Mouse (Mus musculus) bone marrow, adult 2 months (tissue): Measurements from ENCODE around the gene Aars. TPM values are rescaled to one million over a fixed set of nuclear protein-coding genes. Genes with fewer than 3 reads are reported as not detected.
"Not testable (repeated sequence)": the region's sequence is repeated elsewhere in the genome, so short reads cannot be mapped to it uniquely, and the experiment has no call there.

ENCODE experiments used
- H3K27ac ChIP-seq: fragments of 200-500 bp; 2 replicates; pipeline ENCODE4 v1.5.1; 2012; ENCODE audit warnings: low read depth, mild to moderate bottlenecking, control low read depth, inconsistent platforms, low read length; ENCODE audit not compliant: control insufficient read depth, poor library complexity, insufficient read depth
- H3K4me1 ChIP-seq: fragments of 200-500 bp; 2 replicates; pipeline ENCODE4 v1.6.1; 2011; ENCODE audit warnings: low read length; ENCODE audit not compliant: control insufficient read depth, insufficient read depth
- H3K4me3 ChIP-seq: fragments of 200-500 bp; replicated peaks from 2 replicates; pipeline ENCODE3; 2011; ENCODE audit warnings: mild to moderate bottlenecking, low read depth, low read length, control low read depth; ENCODE audit not compliant: control insufficient read depth
- CTCF ChIP-seq: fragments of 200-500 bp; IDR thresholded peaks from 2 replicates; pipeline ENCODE4 v1.5.1; 2011; ENCODE audit warnings: low read length, control low read depth; ENCODE audit not compliant: control insufficient read depth, insufficient read depth
- POLR2A ChIP-seq: fragments of 200-500 bp; IDR thresholded peaks from 2 replicates; pipeline ENCODE4 v1.6.1; 2011; ENCODE audit warnings: low read depth, mild to moderate bottlenecking, control low read depth, low read length, borderline replicate concordance; ENCODE audit not compliant: control insufficient read depth
- WGBS: fragments of 180-500 bp; shearing (Covaris S2); methylation state at CpG from one replicate; pipeline ENCODE4 v1.1.7; 2018; 5-methylcytosine and 5-hydroxymethylcytosine counted together
- polyA plus RNA-seq: library from polyadenylated mRNA; stranded (reverse); fragments of >200 nt; gene quantifications from 2 replicates; pipeline ENCODE4 v1.2.4, GENCODE M21; 2011; ENCODE audit warnings: low replicate concordance; ENCODE audit not compliant: missing spikeins, insufficient read depth, insufficient read length

Gene Aars
- polyA plus RNA-seq = 31.6 and 48.3 TPM in 2 replicates

DNA sequence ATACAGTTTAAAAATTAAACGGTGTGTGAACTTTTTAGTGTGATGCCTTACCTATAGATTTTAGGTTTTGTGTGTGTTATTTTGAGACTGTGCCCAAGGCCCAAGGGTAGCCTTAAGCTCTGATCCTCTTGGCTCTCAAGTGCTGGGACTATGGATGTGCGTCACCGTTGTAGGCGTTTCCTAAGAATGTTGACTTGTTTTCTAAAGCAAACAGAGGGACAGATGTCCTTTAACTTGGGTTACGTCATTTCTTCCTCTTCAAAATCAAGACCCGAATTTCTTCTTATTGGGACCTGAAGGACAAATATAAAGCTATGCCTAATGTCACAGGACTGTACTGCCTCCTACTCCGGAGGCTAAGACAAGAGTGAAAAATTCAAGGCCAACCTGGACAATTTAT is at the start of gene Aars:
TSS of gene Aars (plus strand) at position 229 of the 400 bp plus-strand sequence.
- H3K27ac ChIP-seq = peak within 1 kb of the TSS; percentile 65
- no peaks in the 10 kb centered on the region; the same call in 1 of the 2 replicates for H3K4me1 ChIP-seq
- WGBS = 97% methylated on average over 7 of the region's 7 CpGs
- H3K4me3 ChIP-seq = peak within 1 kb of the TSS; percentile 96
- TF ChIP-seq CTCF (no peak), POLR2A (no peak)

DNA sequence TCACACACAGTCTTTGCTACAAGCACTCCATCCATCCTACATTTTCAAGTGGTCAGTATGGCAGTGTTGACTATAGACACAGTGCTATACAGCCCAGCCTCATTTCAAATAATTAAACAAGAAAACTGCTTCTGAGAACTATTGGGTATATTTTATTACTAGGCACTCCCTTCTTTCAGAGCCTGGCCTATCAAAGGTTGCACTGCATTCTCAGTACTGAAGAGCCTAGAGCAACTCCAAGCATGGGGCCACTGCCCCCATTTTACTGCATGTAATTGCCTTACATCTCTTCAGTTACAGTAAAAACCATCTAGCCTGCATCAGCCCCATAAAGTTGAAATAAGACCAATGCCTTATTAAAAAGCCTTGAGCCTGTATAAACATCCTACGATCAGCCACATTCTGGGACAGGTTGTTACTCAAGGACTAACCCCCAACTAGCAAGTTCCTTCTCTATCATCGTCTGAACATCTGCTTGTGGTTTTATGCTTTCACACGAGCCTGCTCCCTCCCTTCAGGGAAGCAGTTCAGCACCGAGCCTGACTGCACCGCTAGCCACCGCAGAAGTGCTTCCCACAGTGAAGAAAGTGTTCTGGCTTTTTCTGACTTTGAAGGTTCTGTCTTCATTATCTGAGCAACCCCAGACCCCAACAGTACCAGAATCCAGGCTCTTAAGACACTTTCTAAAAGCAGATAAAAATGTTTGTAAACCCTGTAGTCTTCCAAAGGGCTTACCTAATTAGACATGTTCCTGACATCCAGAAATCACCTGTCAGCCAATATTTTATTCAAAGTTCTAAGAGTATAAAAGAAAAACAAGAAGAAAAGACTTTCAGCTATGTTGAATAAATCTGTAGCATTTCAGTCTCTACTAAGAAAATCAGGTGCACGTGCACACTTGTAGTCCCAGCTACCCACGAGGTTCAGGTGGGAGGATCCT is 44.9 kb upstream of the Aars start:
- no peaks in the 10 kb centered on the region; the same call in 1 of the 2 replicates for H3K4me1 ChIP-seq
- 21% methylated on average over 8 of the region's 8 CpGs for WGBS
- no peak for TF ChIP-seq POLR2A
- TF ChIP-seq CTCF = no peak
- no peak overlapping the region for H3K4me3 ChIP-seq
- no peak overlapping the region for H3K27ac ChIP-seq

- TF ChIP-seq CTCF (no peak), POLR2A (no peak)
These were observed 42.9 kb upstream of the Aars start for GRCm38 (mm10) chr8:110990017-110990416.

DNA sequence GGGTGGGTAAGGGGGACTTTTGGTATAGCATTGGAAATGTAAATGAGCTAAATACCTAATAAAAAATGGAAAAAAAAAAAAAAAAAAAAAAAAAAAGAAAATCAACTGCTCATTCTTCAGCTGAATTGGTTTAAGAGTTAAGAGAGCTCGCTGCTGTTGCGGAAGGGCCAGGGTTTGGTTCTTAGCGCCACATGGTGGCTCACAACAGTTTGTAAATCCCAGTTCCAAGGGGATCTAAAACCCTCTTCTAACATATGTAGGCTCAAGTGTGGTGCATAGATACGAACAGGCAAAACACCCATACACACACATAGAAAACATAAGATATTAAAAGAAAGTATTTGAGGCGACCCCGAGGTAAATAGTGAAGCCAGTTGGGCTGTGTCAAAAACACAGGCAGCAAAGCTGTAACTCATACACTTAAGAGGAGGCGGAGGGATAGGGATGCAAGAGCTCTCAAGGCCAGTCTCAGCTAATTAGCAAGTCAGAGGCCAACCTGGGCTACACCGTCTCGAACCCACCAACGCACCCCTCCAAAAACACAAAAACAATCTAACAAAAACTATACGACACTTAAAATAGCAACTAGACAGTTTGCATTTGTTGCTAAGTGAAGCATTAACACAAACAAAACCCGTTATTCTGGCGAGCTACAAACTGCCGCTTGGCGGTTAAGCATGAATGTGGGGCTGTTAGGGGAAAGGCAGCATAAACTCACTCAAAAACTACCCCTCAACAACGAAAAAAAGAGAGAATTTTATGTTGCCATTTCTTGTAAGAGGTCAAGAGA is 36.1 kb upstream of the Aars start:
- 35% methylated on average over 16 of the region's 16 CpGs for WGBS
- Histone ChIP-seq H3K27ac (peak overlapping the region; percentile 81), H3K4me1 (peaks cover 2% of the 10 kb centered on the region; the same call in 1 of the 2 replicates), H3K4me3 (peak overlapping the region; percentile 99)
- TF ChIP-seq POLR2A (no peak), CTCF (no peak)

More at GRCm38 (mm10) chr8:110990017-110990416, 42.9 kb upstream of the Aars start:
- no peak overlapping the region for H3K27ac ChIP-seq
- H3K4me1 ChIP-seq = no peaks in the 10 kb centered on the region; the same call in 1 of the 2 replicates
- 90% methylated on average over 9 of the region's 9 CpGs for WGBS
- no peak overlapping the region for H3K4me3 ChIP-seq

GRCm38 (mm10) chr8:110997547-110998531 is 35.1 kb upstream of the Aars start, which contains the start of gene Ddx19a:
Gene Ddx19a (minus strand): TSS chr8:110997800.
- H3K4me3 ChIP-seq = peak within 1 kb of the TSS; percentile 99
- peak within 1 kb of the TSS; percentile 81 for H3K27ac ChIP-seq
- TF ChIP-seq CTCF (no peak), POLR2A (peak; percentile 89; the same call in 1 of the 2 replicates)
- H3K4me1 ChIP-seq = peaks cover 2% of the 10 kb centered on the region; the same call in 1 of the 2 replicates
- WGBS = 3% methylated on average over 58 of the region's 58 CpGs

DNA sequence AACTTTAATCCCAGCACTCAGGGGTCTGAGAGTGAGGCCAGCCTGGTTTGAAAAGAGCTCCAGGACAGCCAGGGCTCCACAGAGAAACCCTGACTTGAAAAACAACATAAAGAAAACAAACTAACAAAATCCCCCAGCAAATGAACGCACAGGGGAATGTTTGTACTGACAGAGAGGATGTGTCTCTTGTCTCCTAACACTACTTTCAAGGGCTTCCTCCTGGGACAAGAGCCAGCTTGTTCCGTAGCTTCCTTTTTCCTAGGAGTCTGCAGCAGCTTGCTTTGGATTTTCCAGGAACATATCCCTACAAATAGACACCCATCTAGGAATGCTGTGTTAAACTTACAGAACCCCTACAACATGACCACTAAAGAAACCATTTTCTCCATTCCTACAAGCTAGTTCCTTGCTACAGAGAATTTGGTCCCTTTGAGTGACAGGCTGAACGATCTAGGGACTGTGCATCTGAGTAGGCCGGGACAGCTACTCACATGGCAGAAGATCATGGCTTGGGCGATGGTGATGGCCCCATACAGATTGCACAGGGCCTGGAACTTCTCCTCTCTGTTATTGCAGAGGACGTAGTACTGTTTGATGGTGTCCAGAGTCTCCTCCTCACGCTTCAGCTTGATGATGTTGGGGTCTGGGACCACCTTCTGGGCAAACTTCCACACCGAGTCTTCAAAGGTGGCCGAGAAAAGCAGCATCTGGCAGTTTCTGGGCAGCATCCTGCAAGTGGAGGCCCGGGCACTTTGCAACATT is 22.5 kb upstream of the Aars start:
- not testable (repeated sequence) for H3K27ac ChIP-seq, H3K4me1 ChIP-seq, H3K4me3 ChIP-seq
- 85% methylated on average over 9 of the region's 10 CpGs for WGBS

DNA sequence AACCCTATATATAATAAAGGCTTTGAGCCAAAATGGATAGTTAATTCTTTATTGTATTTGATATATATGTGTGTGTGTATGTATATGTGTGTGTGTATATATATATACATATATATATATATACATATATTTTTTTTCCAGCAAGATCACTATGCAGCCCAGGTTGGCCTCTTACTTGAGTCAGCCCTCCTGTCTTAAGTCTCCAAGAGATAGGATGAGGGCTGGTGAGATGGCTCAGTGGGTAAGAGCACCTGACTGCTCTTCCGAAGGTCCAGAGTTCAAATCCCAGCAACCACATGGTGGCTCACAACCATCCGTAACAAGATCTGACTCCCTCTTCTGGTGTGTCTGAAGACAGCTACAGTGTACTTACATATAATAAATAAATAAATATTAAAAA is 6.3 kb upstream of the Aars start:
- not testable (repeated sequence) for H3K27ac ChIP-seq, H3K4me1 ChIP-seq, H3K4me3 ChIP-seq
- WGBS = 89% methylated on average over 2 of the region's 2 CpGs
